Comparison of ENCODE assay signal across 13 mouse cellular contexts in the genomic region with DNA sequence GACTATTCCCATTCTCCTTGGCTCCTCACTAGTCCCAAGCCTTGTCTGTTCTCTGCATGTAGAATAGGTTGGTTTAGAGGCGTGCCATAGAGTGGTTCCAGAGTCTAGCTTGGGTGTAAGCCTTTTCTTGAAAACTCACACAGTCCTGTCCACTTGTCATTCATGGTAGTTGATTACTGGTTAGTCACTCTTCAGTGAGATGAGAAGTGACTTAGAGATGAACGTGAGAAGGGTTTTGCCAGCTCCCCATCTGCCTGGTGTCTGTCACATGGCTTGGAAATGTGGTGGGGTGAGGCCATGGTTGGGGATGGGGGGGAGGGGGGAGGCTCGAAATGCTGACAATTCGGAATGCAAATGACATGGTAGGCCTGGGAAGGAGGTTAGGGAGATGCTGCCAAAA. TPM values are rescaled to one million over a fixed set of nuclear protein-coding genes. Genes with fewer than 3 reads are reported as not detected.
A peak's percentile ranks its signal among the peaks of the same experiment; 100 is the strongest.
DNase-seq lines count a peak whose midpoint lies in the region; ATAC-seq lines count a peak whose summit lies in the region.
"Had no signal": no experiment of that assay in that cellular context is flagged by ENCODE, and none has a peak within 500 bp of the region (broad histone marks: within the 10 kb centered on the region; RNA-seq: fewer than 3 reads in every experiment).

No protein-coding gene starts in this region.

- H3K9ac ChIP-seq in hindbrain, embryonic 14.5 days: no peak overlapping the region
- no peak overlapping the region for H3K9ac ChIP-seq in hindbrain, embryonic 11.5 days (ENCODE audit: low read depth, low read length)
- H3K9ac ChIP-seq in intestine, embryonic 16.5 days (ENCODE audit: low read depth, low read length): no peak overlapping the region
- H3K9ac ChIP-seq: midbrain, embryonic 12.5 days had no signal

- 84% methylated on average over 4 of the region's 4 CpGs for WGBS in hindbrain, embryonic 14.5 days
- WGBS in hindbrain, embryonic 11.5 days: 73% methylated on average over 4 of the region's 4 CpGs
- 58% methylated on average over 4 of the region's 4 CpGs for WGBS in intestine, embryonic 16.5 days

- no peak for ATAC-seq in hindbrain, embryonic 14.5 days (ENCODE audit: low FRiP score)
- no peak for ATAC-seq in hindbrain, embryonic 11.5 days (ENCODE audit: low FRiP score)
- ATAC-seq in intestine, embryonic 16.5 days: no peak

- peak overlapping the region; percentile 46; the same call in 1 of the 2 replicates for H3K4me2 ChIP-seq in hindbrain, embryonic 14.5 days (replicated peaks)
- no peak overlapping the region for H3K4me2 ChIP-seq in hindbrain, embryonic 11.5 days (replicated peaks; ENCODE audit: low read depth, low read length)
- H3K4me2 ChIP-seq in intestine, embryonic 16.5 days (ENCODE audit: low read depth, low read length): peak overlapping the region; percentile 46
- H3K4me2 ChIP-seq: midbrain, embryonic 12.5 days had no signal

- H3K36me3 ChIP-seq in hindbrain, embryonic 14.5 days (replicated peaks; ENCODE audit: control insufficient read depth, insufficient read depth): no peaks in the 10 kb centered on the region
- H3K36me3 ChIP-seq in hindbrain, embryonic 11.5 days (ENCODE audit: control insufficient read depth, insufficient read depth, low read length): no peaks in the 10 kb centered on the region
- H3K36me3 ChIP-seq in intestine, embryonic 16.5 days (ENCODE audit: control insufficient read depth, insufficient read depth, low read length): no peaks in the 10 kb centered on the region
- H3K36me3 ChIP-seq: midbrain, embryonic 12.5 days had no signal

- H3K9me3 ChIP-seq in hindbrain, embryonic 14.5 days (ENCODE audit: control insufficient read depth, low read length): no peaks in the 10 kb centered on the region
- H3K9me3 ChIP-seq in hindbrain, embryonic 11.5 days (ENCODE audit: control insufficient read depth, low read length): no peaks in the 10 kb centered on the region
- H3K9me3 ChIP-seq in intestine, embryonic 16.5 days (ENCODE audit: control insufficient read depth, low read length): no peaks in the 10 kb centered on the region
- H3K9me3 ChIP-seq: midbrain, embryonic 12.5 days had no signal

- no peak overlapping the region for H3K27ac ChIP-seq in hindbrain, embryonic 14.5 days
- no peak overlapping the region for H3K27ac ChIP-seq in hindbrain, embryonic 11.5 days (ENCODE audit: low read depth, low read length)
- no peak overlapping the region for H3K27ac ChIP-seq in intestine, embryonic 16.5 days (ENCODE audit: low read length)
- H3K27ac ChIP-seq: midbrain, embryonic 12.5 days had no signal

- no peak for DNase-seq in hindbrain, embryonic 14.5 days (ENCODE audit: low spot score)
- DNase-seq in hindbrain, embryonic 11.5 days (ENCODE audit: low spot score): no peak
- peak; percentile 67 for DNase-seq in 3T3-L1 (ENCODE audit: low read depth, low spot score)
- DNase-seq in NIH3T3 (ENCODE audit: low read depth): peak; percentile 59
- no peak for DNase-seq in c-Kit-positive CD71-positive TER-119-positive erythroid progenitor cells, embryonic 14.5 days (ENCODE audit: low spot score)
- DNase-seq in right cerebral cortex, adult 18-20 months: no peak
- no peak for DNase-seq in adrenal gland, postnatal 25 days
- DNase-seq: adrenal gland, adult 2 months; cerebellum, adult 9-11 months; kidney, adult 2 months; lung, adult 18-20 months had no signal

- no peaks in the 10 kb centered on the region for H3K27me3 ChIP-seq in hindbrain, embryonic 14.5 days (ENCODE audit: control insufficient read depth, insufficient read depth, low read length)
- H3K27me3 ChIP-seq in hindbrain, embryonic 11.5 days (ENCODE audit: control insufficient read depth, insufficient read depth, low read length): no peaks in the 10 kb centered on the region; the same call in 1 of the 2 replicates
- H3K27me3 ChIP-seq in intestine, embryonic 16.5 days (replicated peaks; ENCODE audit: control insufficient read depth, insufficient read depth, low read length): no peaks in the 10 kb centered on the region
- H3K27me3 ChIP-seq: midbrain, embryonic 12.5 days had no signal

- no peak overlapping the region for H3K4me3 ChIP-seq in hindbrain, embryonic 14.5 days (replicated peaks; ENCODE audit: low read length)
- H3K4me3 ChIP-seq in hindbrain, embryonic 11.5 days (ENCODE audit: low read depth, low read length): no peak overlapping the region
- H3K4me3 ChIP-seq in intestine, embryonic 16.5 days (ENCODE audit: low read length): peak overlapping the region; percentile 53
- H3K4me3 ChIP-seq: midbrain, embryonic 12.5 days had no signal

- H3K4me1 ChIP-seq in hindbrain, embryonic 14.5 days (replicated peaks; ENCODE audit: control insufficient read depth, insufficient read depth, low read length): peaks cover 10% of the 10 kb centered on the region; the same call in 1 of the 2 replicates
- H3K4me1 ChIP-seq in hindbrain, embryonic 11.5 days (replicated peaks; ENCODE audit: control insufficient read depth, insufficient read depth, low read length): no peaks in the 10 kb centered on the region
- peaks cover 13% of the 10 kb centered on the region for H3K4me1 ChIP-seq in intestine, embryonic 16.5 days (ENCODE audit: control insufficient read depth, insufficient read depth, low read length)

RNA-seq across cellular contexts. Expression of a gene that starts 2.5 kb away (rescaled TPM):
- polyA plus RNA-seq in hindbrain, embryonic 14.5 days (2014; fragmentation: Nextera tagmentation; extraction: Ambion mirVana): 52.4 and 55.0 TPM in 2 replicates
- polyA plus RNA-seq in hindbrain, embryonic 11.5 days (2014; fragmentation: Nextera tagmentation; extraction: Ambion mirVana): 140 and 171 TPM in 2 replicates
- 283 and 336 TPM in 2 replicates for polyA plus RNA-seq in intestine, embryonic 16.5 days (2015; fragmentation: Nextera tagmentation; extraction: Ambion mirVana)
- 58.7 and 73.2 TPM in 2 replicates for total RNA-seq in adrenal gland, postnatal 25 days (2021)

Comparison
In these comparisons a context has a peak if more than half of its experiments do, and no peak if none do; other contexts are left out.
1. DNase-seq: peak in 3T3-L1 (single experiment) and NIH3T3 (single experiment); none in hindbrain, embryonic 14.5 days (single experiment), hindbrain, embryonic 11.5 days (single experiment), c-Kit-positive CD71-positive TER-119-positive erythroid progenitor cells, embryonic 14.5 days (single experiment), right cerebral cortex, adult 18-20 months (single experiment) and adrenal gland, postnatal 25 days (single experiment).